Mouse (Mus musculus) ES-Bruce4 (cell line): Measurements from ENCODE around the gene Pum2.

Source experiments
- EP300 ChIP-seq: IDR thresholded peaks from 2 replicates; pipeline ENCODE4 v1.6.1; 2011; ENCODE audit warnings: low read depth, low read length; ENCODE audit not compliant: insufficient read depth
- POLR2A ChIP-seq: IDR thresholded peaks from one replicate; pipeline ENCODE4 v1.8.1; 2011; ENCODE audit warnings: low read length; ENCODE audit not compliant: insufficient read depth

- TF ChIP-seq EP300, result no peak
- no peak for TF ChIP-seq POLR2A
Measured at GRCm38 (mm10) chr12:8771844-8772380, 98.0 kb downstream of the Pum2 start.
